8 mouse cellular contexts compared by ENCODE assay signal in genomic region chr8:126539355-126540093, GRCm38 (mm10). TPM values are rescaled to one million over a fixed set of nuclear protein-coding genes. Genes with fewer than 3 reads are reported as not detected.
DNase-seq lines count a peak whose midpoint lies in the region; ATAC-seq and TF ChIP-seq lines count a peak whose summit lies in the region.

No protein-coding gene starts in this region.

- H3K36me3 ChIP-seq in ES-E14 (ENCODE audit: control insufficient read depth, insufficient read depth, low read length, poor library complexity, severe bottlenecking) = no peaks in the 10 kb centered on the region
- no peaks in the 10 kb centered on the region for H3K36me3 ChIP-seq in forebrain, embryonic 15.5 days
- no peaks in the 10 kb centered on the region for H3K36me3 ChIP-seq in hindbrain, embryonic 16.5 days (ENCODE audit: control insufficient read depth, insufficient read depth, low read length)

- 0 out of 2 replicates have a peak overlapping the region, but pooled peaks have one; percentile 27 for H3K4me2 ChIP-seq in forebrain, embryonic 15.5 days (replicated peaks)
- H3K4me2 ChIP-seq in hindbrain, embryonic 16.5 days (ENCODE audit: low read length) = no peak overlapping the region

- in situ Hi-C loops in ES-E14 (cut with MboI; ENCODE audit: low sequenced_read_pairs in 2 of 2, unreplicated experiment in 2 of 2) = no loop called here

- no peaks in the 10 kb centered on the region for H3K9me3 ChIP-seq in ES-E14 (ENCODE audit: control insufficient read depth, insufficient read depth, low read depth, low read length)
- H3K9me3 ChIP-seq in forebrain, embryonic 15.5 days = no peaks in the 10 kb centered on the region
- H3K9me3 ChIP-seq in hindbrain, embryonic 16.5 days (ENCODE audit: control insufficient read depth, low read length) = no peaks in the 10 kb centered on the region

- no peak overlapping the region for H3K4me3 ChIP-seq in ES-E14 (ENCODE audit: insufficient read depth in 1 of 2, low read depth in 1 of 2, low read length in 2 of 2, poor library complexity in 1 of 2, severe bottlenecking in 1 of 2)
- no peak overlapping the region for H3K4me3 ChIP-seq in forebrain, embryonic 15.5 days
- H3K4me3 ChIP-seq in hindbrain, embryonic 16.5 days (ENCODE audit: low read length) = no peak overlapping the region

- peak overlapping the region; percentile 44 for H3K27ac ChIP-seq in ES-E14 (ENCODE audit: insufficient read depth, low read depth, low read length, poor library complexity, severe bottlenecking)
- H3K27ac ChIP-seq in forebrain, embryonic 15.5 days (replicated peaks) = peak overlapping the region; percentile 93
- peak overlapping the region; percentile 93 for H3K27ac ChIP-seq in hindbrain, embryonic 16.5 days (ENCODE audit: low read depth, low read length)

- peak; percentile 95 for DNase-seq in 416B (ENCODE audit: low read depth)
- DNase-seq in ES-E14 (ENCODE audit: low read depth, low spot score) = no peak
- peak; percentile 47 for DNase-seq in lung, postnatal 14 days
- no peak for DNase-seq in testis, postnatal 10 days (ENCODE audit: low spot score)
- no peak for DNase-seq in cerebellum, adult 9-11 months

- ATAC-seq in forebrain, embryonic 15.5 days (replicated peaks) = 0 out of 2 replicates have a peak, but pooled peaks have one; percentile 3
- ATAC-seq in hindbrain, embryonic 16.5 days = no peak
- ATAC-seq in erythroid progenitor cell, adult 5-6 weeks (replicated peaks; ENCODE audit: low FRiP score, poor library complexity, severe bottlenecking) = no peak

- peak overlapping the region; percentile 5; the same call in 1 of the 2 replicates for H3K9ac ChIP-seq in ES-E14 (ENCODE audit: insufficient read depth, low read depth, low read length, poor library complexity, severe bottlenecking)
- no peak overlapping the region for H3K9ac ChIP-seq in forebrain, embryonic 15.5 days (replicated peaks)
- 0 out of 2 replicates have a peak overlapping the region, but pooled peaks have one; percentile 18 for H3K9ac ChIP-seq in hindbrain, embryonic 16.5 days (ENCODE audit: low read depth, low read length)

- no peaks in the 10 kb centered on the region for H3K27me3 ChIP-seq in forebrain, embryonic 15.5 days
- no peaks in the 10 kb centered on the region for H3K27me3 ChIP-seq in hindbrain, embryonic 16.5 days (replicated peaks; ENCODE audit: control insufficient read depth, insufficient read depth, low read length)

- peaks cover 5 to 24% of the 10 kb centered on the region in 2 experiments; a peak in 2 of 4 replicates for H3K4me1 ChIP-seq in ES-E14 (ENCODE audit: control insufficient read depth in 2 of 2, insufficient read depth in 2 of 2, low read length in 2 of 2, poor library complexity in 1 of 2)
- peaks cover 46% of the 10 kb centered on the region for H3K4me1 ChIP-seq in forebrain, embryonic 15.5 days
- peaks cover 41% of the 10 kb centered on the region for H3K4me1 ChIP-seq in hindbrain, embryonic 16.5 days (ENCODE audit: control insufficient read depth, insufficient read depth, low read depth, low read length)

- WGBS in forebrain, embryonic 15.5 days = 72% methylated on average over 10 of the region's 10 CpGs
- WGBS in hindbrain, embryonic 16.5 days = 59% methylated on average over 10 of the region's 10 CpGs

TF ChIP-seq in ES-E14, 5 proteins besides CTCF, POLR2A, EP300 and RAD21:
- TF ChIP-seq ZC3H11A (IDR thresholded peaks at IDR 0.05; ENCODE audit: borderline replicate concordance, low read depth, low read length) (no peak), CHD2 (IDR thresholded peaks at IDR 0.05; ENCODE audit: low read depth, low read length) (no peak), ZNF384 (IDR thresholded peaks at IDR 0.05; ENCODE audit: low read depth, low read length) (no peak), MAFK (IDR thresholded peaks at IDR 0.05; ENCODE audit: insufficient read depth, low read depth, low read length) (peak; percentile 87), HCFC1 (IDR thresholded peaks at IDR 0.05; ENCODE audit: borderline replicate concordance, insufficient read depth, low read length) (no peak)

RNA-seq across cellular contexts. Expression of gene Irf2bp2, which starts 54.3 kb away (rescaled TPM):
- 21.9 and 25.7 TPM in 2 replicates for total RNA-seq in ES-E14 (2012; rRNA removed)
- polyA plus RNA-seq in forebrain, embryonic 15.5 days (2015; fragmentation: Nextera tagmentation; extraction: Ambion mirVana) = 10.5 and 11.1 TPM in 2 replicates
- polyA plus RNA-seq in hindbrain, embryonic 16.5 days (2015; fragmentation: Nextera tagmentation; extraction: Ambion mirVana) = 8.0 and 8.2 TPM in 2 replicates
- total RNA-seq in erythroid progenitor cell, adult 5-6 weeks (2015; ENCODE audit: low replicate concordance) = 19.8 and 24.7 TPM in 2 replicates
- 8.8 and 18.0 TPM in 2 replicates for total RNA-seq in erythroid progenitor cell, adult 5-6 weeks (2017; ENCODE audit: low replicate concordance)

Comparison
In these comparisons a context has a peak if more than half of its experiments do, and no peak if none do; other contexts are left out.
1. DNase-seq: peak in 416B (single experiment) and lung, postnatal 14 days (single experiment); none in ES-E14 (single experiment), testis, postnatal 10 days (single experiment) and cerebellum, adult 9-11 months (single experiment).
2. Peak in every context shown above with its lines, with median percentiles within 50 percentile points of each other: H3K27ac ChIP-seq.